Mouse (Mus musculus) intestine, embryonic 16.5 days (tissue): ENCODE results near the gene Rab19. TPM values are rescaled to one million over a fixed set of nuclear protein-coding genes. Genes with fewer than 3 reads are reported as not detected.

Experiments used
- ATAC-seq: fragments of 200-750 bp; cut with Nextera tagmentation; 2 replicates; pipeline ENCODE4 v1.8.0; 2017; ENCODE audit warnings: moderate TSS enrichment, moderate library complexity
- H3K27ac ChIP-seq: fragments of 300-500 bp; sonication (generic); 2 replicates; pipeline ENCODE4 v1.5.1; 2014; ENCODE audit warnings: mild to moderate bottlenecking, low read length
- H3K27me3 ChIP-seq: fragments of 300-500 bp; sonication (generic); replicated peaks from 2 replicates; pipeline ENCODE4 v1.6.1; 2014; ENCODE audit warnings: low read length, control low read depth, mixed read lengths; ENCODE audit not compliant: control insufficient read depth, insufficient read depth
- H3K36me3 ChIP-seq: fragments of 300-500 bp; sonication (generic); 2 replicates; pipeline ENCODE4 v1.6.1; 2014; ENCODE audit warnings: low read length, control low read depth; ENCODE audit not compliant: control insufficient read depth, insufficient read depth
- H3K4me1 ChIP-seq: fragments of 300-500 bp; sonication (generic); 2 replicates; pipeline ENCODE4 v1.6.1; 2014; ENCODE audit warnings: low read length, control low read depth, mixed read lengths; ENCODE audit not compliant: control insufficient read depth, insufficient read depth
- H3K4me2 ChIP-seq: fragments of 300-500 bp; sonication (generic); 2 replicates; pipeline ENCODE4 v1.6.1; 2014; ENCODE audit warnings: low read depth, low read length, control low read depth
- H3K4me3 ChIP-seq: fragments of 300-500 bp; sonication (generic); 2 replicates; pipeline ENCODE4 v1.5.1; 2014; ENCODE audit warnings: mild to moderate bottlenecking, low read length
- H3K9ac ChIP-seq: fragments of 300-500 bp; sonication (generic); 2 replicates; pipeline ENCODE4 v1.6.1; 2014; ENCODE audit warnings: low read depth, low read length
- H3K9me3 ChIP-seq: fragments of 300-500 bp; sonication (generic); 2 replicates; pipeline ENCODE4 v1.6.1; 2016; ENCODE audit warnings: low read length, control low read depth; ENCODE audit not compliant: control insufficient read depth
- WGBS: fragments of 180-500 bp; shearing (Covaris S2); extraction: QIAGEN DNeasy Blood & Tissue Kit; methylation state at CpG from one replicate; pipeline ENCODE4 v1.1.7; 2014; 5-methylcytosine and 5-hydroxymethylcytosine counted together
- polyA plus RNA-seq: library from polyadenylated mRNA; unstranded; fragments of >200 nt; fragmentation: Nextera tagmentation; extraction: Ambion mirVana; gene quantifications from 2 replicates; pipeline ENCODE4 v1.2.1, GENCODE M21; 2015

Gene Rab19
- polyA plus RNA-seq, 1 experiment from 2014 or later, result 7.7 TPM

DNA sequence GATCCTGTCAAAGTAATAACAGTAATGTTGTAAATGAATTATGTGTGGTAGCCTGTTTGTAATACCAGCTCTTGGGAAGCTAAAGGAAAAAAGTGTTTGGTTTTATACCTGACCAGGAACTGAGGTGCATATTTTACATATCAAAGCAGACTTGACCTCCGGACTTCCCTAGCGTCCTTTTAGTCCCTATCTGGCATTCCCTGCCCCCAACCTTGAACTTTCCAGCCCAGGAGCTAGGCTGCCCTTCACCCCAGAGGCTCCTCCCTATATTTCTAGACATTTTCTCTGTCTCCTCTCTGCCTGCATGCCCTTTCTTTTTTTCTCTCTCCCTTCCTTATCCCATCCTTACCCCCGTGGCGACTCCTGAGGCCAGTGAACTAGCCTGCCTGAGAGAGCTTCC is 39.9 kb downstream of the Rab19 start:
- H3K27me3 ChIP-seq, result no peaks in the 10 kb centered on the region; the same call in 1 of the 2 replicates
- H3K9me3 ChIP-seq, result no peaks in the 10 kb centered on the region
- H3K27ac ChIP-seq, result no peak overlapping the region
- no peaks in the 10 kb centered on the region for H3K36me3 ChIP-seq
- H3K4me3 ChIP-seq, result no peak overlapping the region; the same call in 1 of the 2 replicates
- no peaks in the 10 kb centered on the region for H3K4me1 ChIP-seq
- no peak for ATAC-seq
- no peak overlapping the region for H3K9ac ChIP-seq
- H3K4me2 ChIP-seq, result no peak overlapping the region
- 50% methylated on average over 4 of the region's 4 CpGs for WGBS

DNA sequence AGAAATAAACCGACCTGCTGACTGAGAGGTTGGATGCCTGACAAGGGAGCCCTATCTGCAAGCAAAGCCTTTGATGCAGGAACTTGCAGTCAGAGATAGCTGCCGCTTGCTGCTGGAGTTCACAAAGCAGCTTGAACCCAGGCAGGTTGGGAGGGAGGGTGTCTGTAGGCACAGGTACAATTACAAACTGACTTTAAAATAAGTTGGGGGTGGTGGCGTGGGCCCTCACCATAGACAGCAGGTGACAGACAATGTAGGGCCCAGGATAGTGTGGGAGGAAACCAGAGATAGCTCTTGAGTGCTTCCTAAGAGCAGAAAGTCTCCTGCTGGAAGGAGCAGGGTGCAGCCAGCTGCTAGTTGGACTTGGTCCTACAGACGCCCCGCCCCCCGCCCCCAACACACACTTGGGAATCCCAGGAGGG is 42.2 kb downstream of the Rab19 start:
- H3K4me2 ChIP-seq, result no peak overlapping the region
- H3K27ac ChIP-seq, result no peak overlapping the region
- no peak for ATAC-seq
- H3K36me3 ChIP-seq, result no peaks in the 10 kb centered on the region
- H3K9ac ChIP-seq, result no peak overlapping the region
- no peaks in the 10 kb centered on the region for H3K4me1 ChIP-seq
- no peaks in the 10 kb centered on the region for H3K9me3 ChIP-seq
- no peaks in the 10 kb centered on the region; the same call in 1 of the 2 replicates for H3K27me3 ChIP-seq
- H3K4me3 ChIP-seq, result no peak overlapping the region
- 66% methylated on average over 6 of the region's 6 CpGs for WGBS

DNA sequence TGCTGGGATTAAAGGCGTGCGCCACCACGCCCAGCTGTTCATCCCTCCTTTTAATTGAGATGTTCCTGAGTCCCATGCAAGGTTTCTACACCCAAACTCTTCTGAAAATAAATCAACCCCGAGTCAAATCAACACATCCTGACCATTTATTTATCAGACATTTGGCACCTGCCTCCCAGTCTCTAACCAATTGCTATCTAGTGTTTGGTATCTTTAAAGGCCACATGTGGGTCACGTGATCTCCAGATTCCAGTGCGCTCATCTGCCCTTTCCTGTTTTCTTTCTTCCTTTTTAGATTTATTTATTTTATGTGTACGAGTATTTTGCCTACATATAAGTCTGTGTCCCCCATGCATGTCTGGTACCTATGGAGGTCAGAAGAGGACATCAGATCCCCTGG is 42.7 kb downstream of the Rab19 start:
- WGBS, result 88% methylated on average over 7 of the region's 7 CpGs
- ATAC-seq, result no peak
- Histone ChIP-seq H3K9ac (no peak overlapping the region), H3K4me2 (no peak overlapping the region), H3K36me3 (no peaks in the 10 kb centered on the region), H3K27me3 (no peaks in the 10 kb centered on the region; the same call in 1 of the 2 replicates), H3K27ac (no peak overlapping the region), H3K4me3 (no peak overlapping the region), H3K4me1 (no peaks in the 10 kb centered on the region), H3K9me3 (no peaks in the 10 kb centered on the region)

DNA sequence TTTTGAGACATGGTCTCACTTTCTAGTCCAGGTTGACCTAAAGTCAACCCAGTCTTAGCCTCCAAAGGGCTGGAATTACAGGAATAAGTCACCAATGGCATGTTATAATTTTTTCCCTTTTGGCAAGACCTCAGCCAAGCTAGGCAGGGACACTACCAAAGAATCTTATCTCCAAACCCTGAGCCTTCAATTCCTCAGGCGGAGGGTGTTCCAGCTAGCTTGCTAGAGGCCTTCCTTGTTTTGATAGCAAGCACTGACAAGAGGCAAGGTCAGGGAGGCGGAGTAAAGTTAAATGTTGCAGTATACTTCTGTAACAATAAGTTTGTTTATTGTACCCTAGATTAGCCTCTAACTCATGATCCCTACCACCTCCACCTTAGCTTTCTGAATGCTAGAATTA is 44.2 kb downstream of the Rab19 start:
- Histone ChIP-seq H3K4me1 (no peaks in the 10 kb centered on the region), H3K4me3 (no peak overlapping the region), H3K36me3 (no peaks in the 10 kb centered on the region), H3K27ac (no peak overlapping the region), H3K9ac (no peak overlapping the region), H3K4me2 (no peak overlapping the region), H3K9me3 (no peaks in the 10 kb centered on the region), H3K27me3 (no peaks in the 10 kb centered on the region)
- 87% methylated on average over 2 of the region's 2 CpGs for WGBS
- no peak for ATAC-seq

- H3K4me2 ChIP-seq, result no peak overlapping the region
- H3K9ac ChIP-seq, result no peak overlapping the region
- H3K4me1 ChIP-seq, result no peaks in the 10 kb centered on the region
- no peaks in the 10 kb centered on the region for H3K27me3 ChIP-seq
- no peaks in the 10 kb centered on the region for H3K9me3 ChIP-seq
- no peak overlapping the region for H3K4me3 ChIP-seq
- H3K27ac ChIP-seq, result no peak overlapping the region
- 81% methylated on average over 4 of the region's 4 CpGs for WGBS
- H3K36me3 ChIP-seq, result no peaks in the 10 kb centered on the region
- ATAC-seq, result no peak
These were observed 45.8 kb downstream of the Rab19 start for GRCm38 (mm10) chr6:39426725-39427124.

DNA sequence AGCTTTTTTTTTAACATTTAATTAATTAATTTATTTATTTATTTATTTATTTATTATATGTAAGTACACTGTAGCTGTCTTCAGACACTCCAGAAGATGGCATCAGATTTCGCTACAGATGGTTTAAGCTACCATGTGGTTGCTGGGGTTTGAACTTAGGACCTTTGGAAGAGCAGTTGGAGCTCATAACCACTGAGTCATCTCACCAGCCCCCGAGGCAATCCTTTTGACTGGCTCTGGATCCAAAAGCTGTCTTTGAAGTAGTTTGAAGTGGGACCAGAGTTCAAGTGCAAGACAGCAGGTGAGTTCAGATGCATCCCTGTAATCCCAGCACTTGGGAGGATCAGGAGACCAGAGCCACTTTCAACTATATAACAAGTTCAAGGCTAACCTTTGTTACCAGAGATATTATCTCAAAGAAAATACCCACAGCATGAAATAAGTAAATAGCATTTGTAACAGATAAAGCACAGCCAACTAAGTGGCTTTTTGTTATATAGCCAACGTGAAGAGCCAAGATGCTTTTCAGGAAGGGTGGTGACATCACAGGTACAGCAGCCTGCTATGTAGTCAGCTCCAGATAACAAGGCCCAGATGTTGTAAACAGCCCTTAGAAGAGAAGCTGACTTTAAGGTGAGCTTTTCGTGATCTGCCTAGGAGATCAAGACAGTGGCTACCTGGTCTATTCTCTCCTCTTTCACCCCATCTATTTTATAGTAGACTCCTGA is 46.5 kb downstream of the Rab19 start:
- Histone ChIP-seq H3K9ac (no peak overlapping the region), H3K4me3 (no peak overlapping the region), H3K4me2 (no peak overlapping the region), H3K27ac (no peak overlapping the region), H3K27me3 (no peaks in the 10 kb centered on the region), H3K4me1 (no peaks in the 10 kb centered on the region), H3K9me3 (no peaks in the 10 kb centered on the region), H3K36me3 (no peaks in the 10 kb centered on the region)
- 71% methylated on average over 4 of the region's 4 CpGs for WGBS
- no peak for ATAC-seq

DNA sequence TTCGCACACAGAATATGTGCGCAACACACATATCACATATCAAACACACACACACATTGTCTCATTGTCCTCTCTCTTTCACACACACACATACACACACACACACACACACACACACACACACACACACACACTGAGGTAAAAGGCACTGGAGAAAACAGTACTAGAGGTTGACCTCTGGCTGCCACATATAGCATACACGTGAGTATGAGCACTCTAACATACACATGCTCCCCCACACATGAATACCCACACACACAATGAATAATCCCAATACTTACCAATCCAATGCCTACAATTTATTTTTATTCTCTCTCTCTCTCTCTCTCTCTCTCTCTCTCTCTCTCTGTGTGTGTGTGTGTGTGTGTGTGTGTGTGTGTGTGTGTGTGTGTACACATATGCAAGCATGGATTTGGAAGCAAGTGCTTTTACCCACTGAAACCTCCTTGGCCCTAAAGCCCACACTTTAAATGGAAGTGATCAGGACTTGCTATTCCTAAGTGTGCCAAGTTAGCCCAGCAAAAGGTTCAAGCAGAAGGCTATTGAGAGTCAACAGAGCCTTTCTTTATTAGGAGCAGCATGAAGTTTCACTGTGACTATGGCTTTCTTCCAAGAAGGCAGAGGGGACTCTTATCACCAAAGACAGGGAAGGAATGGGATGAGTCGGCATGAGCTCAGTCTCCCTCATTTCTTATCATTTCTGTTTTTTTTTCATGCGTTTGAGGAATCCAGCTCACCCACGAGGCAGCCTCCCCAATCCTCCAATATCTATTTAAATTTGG is 48.2 kb downstream of the Rab19 start:
- no peaks in the 10 kb centered on the region for H3K9me3 ChIP-seq
- ATAC-seq, result no peak
- no peaks in the 10 kb centered on the region for H3K27me3 ChIP-seq
- H3K27ac ChIP-seq, result no peak overlapping the region
- H3K9ac ChIP-seq, result no peak overlapping the region
- H3K36me3 ChIP-seq, result no peaks in the 10 kb centered on the region
- no peaks in the 10 kb centered on the region for H3K4me1 ChIP-seq
- H3K4me3 ChIP-seq, result no peak overlapping the region
- no peak overlapping the region for H3K4me2 ChIP-seq
- 78% methylated on average over 6 of the region's 6 CpGs for WGBS

- Histone ChIP-seq H3K27me3 (no peaks in the 10 kb centered on the region), H3K4me2 (no peak overlapping the region), H3K9me3 (no peaks in the 10 kb centered on the region), H3K27ac (no peak overlapping the region), H3K9ac (no peak overlapping the region), H3K4me3 (no peak overlapping the region), H3K4me1 (peaks cover 3% of the 10 kb centered on the region; the same call in 1 of the 2 replicates), H3K36me3 (no peaks in the 10 kb centered on the region)
- WGBS, result 77% methylated on average over 11 of the region's 11 CpGs
- ATAC-seq, result no peak
These were observed 49.7 kb downstream of the Rab19 start for GRCm38 (mm10) chr6:39430722-39431121.

- Histone ChIP-seq H3K27ac (no peak overlapping the region), H3K36me3 (no peaks in the 10 kb centered on the region), H3K9ac (no peak overlapping the region), H3K9me3 (no peaks in the 10 kb centered on the region), H3K4me1 (peaks cover 3% of the 10 kb centered on the region; the same call in 1 of the 2 replicates), H3K27me3 (no peaks in the 10 kb centered on the region), H3K4me2 (no peak overlapping the region), H3K4me3 (no peak overlapping the region)
- WGBS, result 85% methylated on average over 4 of the region's 4 CpGs
- no peak for ATAC-seq
These were observed 52.2 kb downstream of the Rab19 start for GRCm38 (mm10) chr6:39433174-39433573.
